Mouse (Mus musculus) neural tube, embryonic 13.5 days (tissue): Measurements from ENCODE around the gene Nat8f3. TPM values are rescaled to one million over a fixed set of nuclear protein-coding genes. Genes with fewer than 3 reads are reported as not detected.
"Not testable (repeated sequence)": the region's sequence is repeated elsewhere in the genome, so short reads cannot be mapped to it uniquely, and the experiment has no call there.

Source experiments
- ATAC-seq: fragments of 200-750 bp; cut with Nextera tagmentation; 2 replicates; pipeline ENCODE4 v1.8.0; 2017; ENCODE audit warnings: low read depth, mild to moderate bottlenecking, moderate TSS enrichment, moderate library complexity
- H3K27ac ChIP-seq: fragments of 300-500 bp; sonication (generic); replicated peaks from 2 replicates; pipeline ENCODE4 v1.5.1; 2015; ENCODE audit warnings: moderate library complexity, mild to moderate bottlenecking, inconsistent platforms
- H3K27me3 ChIP-seq: fragments of 300-500 bp; sonication (generic); 2 replicates; pipeline ENCODE4 v1.6.1; 2015; ENCODE audit warnings: mild to moderate bottlenecking, inconsistent platforms
- H3K36me3 ChIP-seq: fragments of 300-500 bp; sonication (generic); 2 replicates; pipeline ENCODE4 v1.6.1; 2015; ENCODE audit warnings: mild to moderate bottlenecking, inconsistent platforms
- H3K4me1 ChIP-seq: fragments of 300-500 bp; sonication (generic); replicated peaks from 2 replicates; pipeline ENCODE4 v1.6.1; 2015; ENCODE audit warnings: inconsistent platforms
- H3K4me2 ChIP-seq: fragments of 300-500 bp; sonication (generic); 2 replicates; pipeline ENCODE4 v1.6.1; 2015; ENCODE audit warnings: inconsistent platforms, mild to moderate bottlenecking, moderate library complexity
- H3K4me3 ChIP-seq: fragments of 300-500 bp; sonication (generic); 2 replicates; pipeline ENCODE4 v1.5.1; 2015; ENCODE audit warnings: mild to moderate bottlenecking, inconsistent platforms
- H3K9ac ChIP-seq: fragments of 300-500 bp; sonication (generic); 2 replicates; pipeline ENCODE4 v1.6.1; 2015; ENCODE audit warnings: moderate library complexity, mild to moderate bottlenecking, inconsistent platforms
- H3K9me3 ChIP-seq: fragments of 300-500 bp; sonication (generic); 2 replicates; pipeline ENCODE4 v1.6.1; 2016; ENCODE audit warnings: inconsistent platforms
- WGBS: fragments of 180-500 bp; shearing (Covaris S2); methylation state at CpG from one replicate; pipeline ENCODE4 v1.1.7; 2015; 5-methylcytosine and 5-hydroxymethylcytosine counted together
- microRNA-seq: library from miRNA; unstranded; fragments of <30 nt; microRNA quantifications from one replicate; pipeline ENCODE4, GENCODE M21; 2016
- polyA plus RNA-seq: library from polyadenylated mRNA; unstranded; fragments of >200 nt; fragmentation: Nextera tagmentation; extraction: Ambion mirVana; gene quantifications from 2 replicates; pipeline ENCODE4 v1.2.1, GENCODE M21; 2015

The Nat8f3 gene
- polyA plus RNA-seq, 1 experiment from 2014 or later = 0.20 TPM

DNA sequence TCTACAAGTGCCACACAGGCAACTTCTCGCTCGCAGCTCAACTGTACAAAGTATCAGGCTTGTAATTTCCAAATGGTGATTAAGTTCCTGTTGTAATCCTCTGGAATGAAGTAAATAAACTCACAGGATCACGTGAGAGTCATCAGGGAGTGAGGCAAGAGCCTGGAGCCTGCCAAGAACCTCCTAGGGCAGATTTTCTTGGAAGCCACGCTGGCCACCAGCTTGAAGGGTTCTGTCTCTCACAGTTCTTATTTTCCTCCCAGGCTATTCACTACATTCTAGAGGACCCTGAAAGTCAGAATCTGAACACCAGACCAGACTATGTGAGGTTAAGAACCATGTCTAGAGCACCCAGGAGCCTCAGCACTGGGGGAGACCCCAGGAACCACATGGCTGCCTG lies 63.6 kb downstream of the Nat8f3 start:
- not testable (repeated sequence) for H3K4me1 ChIP-seq, H3K27me3 ChIP-seq, ATAC-seq, H3K4me2 ChIP-seq, H3K9ac ChIP-seq, H3K4me3 ChIP-seq, H3K27ac ChIP-seq, H3K9me3 ChIP-seq, H3K36me3 ChIP-seq
- WGBS = 89% methylated on average over 2 of the region's 4 CpGs

Small RNA genes lying within 50 kb of the gene (microRNA-seq; reads per million reads assigned to microRNA genes)
- gene Gm27317 = not detected
- not detected for gene Mir6375

Other genes starting within 250 kb of the Nat8f3 start
- 4.4 and 6.0 TPM in 2 replicates for gene Alms1, start 178.2 kb downstream of the Nat8f3 start, polyA plus RNA-seq
- gene Nat8f7, start 52.5 kb downstream of the Nat8f3 start, polyA plus RNA-seq = not detected in 2 replicates
- not detected in 2 replicates for gene Nat8f6, start 55.2 kb upstream of the Nat8f3 start, polyA plus RNA-seq
- 0.20 TPM in 1 of 2 replicates, not detected in the other for gene Nat8f5, start 55.2 kb upstream of the Nat8f3 start, polyA plus RNA-seq
- gene Nat8, start 66.3 kb upstream of the Nat8f3 start, polyA plus RNA-seq = not detected in 2 replicates
- gene Nat8f2, start 103.4 kb upstream of the Nat8f3 start, polyA plus RNA-seq = not detected in 2 replicates
- gene Nat8f4, start 139.1 kb upstream of the Nat8f3 start, polyA plus RNA-seq = 4.6 and 5.2 TPM in 2 replicates
- gene Tprkb, start 146.1 kb upstream of the Nat8f3 start, polyA plus RNA-seq = 49.2 and 58.6 TPM in 2 replicates
- 13.6 and 16.9 TPM in 2 replicates for gene Nat8f1, start 149.9 kb upstream of the Nat8f3 start, polyA plus RNA-seq
- 53.0 and 57.4 TPM in 2 replicates for gene Dusp11, start 195.9 kb upstream of the Nat8f3 start, polyA plus RNA-seq